Mouse (Mus musculus) gastrocnemius, postnatal 14 days (tissue): ENCODE measurements at regions not wholly inside any gene's neighbourhood (a gene's known extent, or its start where the extent isn't known, plus 50 kb on each side); places are given as distances from the start of the nearest gene placed in this dataset.

Source experiments
- DNase-seq: peaks from one replicate; pipeline ENCODE4 v3.0.0; 2021; ENCODE audit warnings: mixed read lengths
- intact Hi-C: fragments of 180-260 bp; cut with DNase I; formaldehyde crosslinking; loops from one replicate; pipeline ENCODE4 v1.15.1; 2025; ENCODE audit warnings: low total_unique reads

- no peak for DNase-seq
- intact Hi-C loops, result no loop called here
Measured at GRCm38 (mm10) chr10:99451639-99452417, 188.8 kb downstream of the Dusp6 start.

GRCm38 (mm10) chr10:99456180-99456579, 193.1 kb downstream of the Dusp6 start:
- intact Hi-C loops, result no loop called here
- DNase-seq, result no peak

GRCm38 (mm10) chr10:99458047-99458446, 195.0 kb downstream of the Dusp6 start:
- intact Hi-C loops, result no loop called here
- DNase-seq, result no peak

- intact Hi-C loops, result no loop called here
- DNase-seq, result no peak
Measured at GRCm38 (mm10) chr10:99459171-99459660, 196.2 kb downstream of the Dusp6 start.

GRCm38 (mm10) chr10:99459823-99460361, 196.9 kb downstream of the Dusp6 start:
- intact Hi-C loops, result no loop called here
- peak; percentile 15 for DNase-seq

GRCm38 (mm10) chr10:99460847-99461445, 197.9 kb downstream of the Dusp6 start:
- intact Hi-C loops, result no loop called here
- peak; percentile 47 for DNase-seq

GRCm38 (mm10) chr10:99461446-99461966, 198.5 kb downstream of the Dusp6 start:
- intact Hi-C loops, result no loop called here

GRCm38 (mm10) chr10:99466695-99467094, 203.7 kb downstream of the Dusp6 start:
- intact Hi-C loops, result no loop called here
- no peak for DNase-seq

More at GRCm38 (mm10) chr10:99461446-99461966, 198.5 kb downstream of the Dusp6 start:
- no peak for DNase-seq

GRCm38 (mm10) chr10:99467319-99467842, 204.3 kb downstream of the Dusp6 start:
- no peak for DNase-seq
- intact Hi-C loops, result no loop called here

GRCm38 (mm10) chr10:99468971-99469370, 205.9 kb downstream of the Dusp6 start:
- intact Hi-C loops, result no loop called here
- DNase-seq, result no peak

- intact Hi-C loops, result no loop called here
- DNase-seq, result no peak
Measured at GRCm38 (mm10) chr10:99471832-99472497, 208.9 kb downstream of the Dusp6 start.

GRCm38 (mm10) chr10:99472806-99473205, 209.8 kb downstream of the Dusp6 start:
- intact Hi-C loops, result no loop called here
- no peak for DNase-seq

GRCm38 (mm10) chr10:99473758-99474157, 210.7 kb downstream of the Dusp6 start:
- intact Hi-C loops, result no loop called here
- DNase-seq, result no peak

GRCm38 (mm10) chr10:99474546-99474945, 211.5 kb downstream of the Dusp6 start:
- no peak for DNase-seq
- intact Hi-C loops, result no loop called here

- no peak for DNase-seq
- intact Hi-C loops, result no loop called here
Measured at GRCm38 (mm10) chr10:99476214-99476613, 213.2 kb downstream of the Dusp6 start.

- intact Hi-C loops, result no loop called here
- DNase-seq, result no peak
Measured at GRCm38 (mm10) chr10:99476776-99477175, 213.7 kb downstream of the Dusp6 start.

- intact Hi-C loops, result no loop called here
Measured at GRCm38 (mm10) chr10:99480573-99480972, 217.5 kb downstream of the Dusp6 start.

GRCm38 (mm10) chr10:99482009-99482408, 219.0 kb downstream of the Dusp6 start:
- no peak for DNase-seq
- intact Hi-C loops, result no loop called here

More at GRCm38 (mm10) chr10:99480573-99480972, 217.5 kb downstream of the Dusp6 start:
- no peak for DNase-seq

GRCm38 (mm10) chr10:99488195-99489080, 225.4 kb downstream of the Dusp6 start:
- intact Hi-C loops, result no loop called here
- DNase-seq, result peak; percentile 13
